Mouse (Mus musculus) embryonic facial prominence, embryonic 14.5 days (tissue): ENCODE results near the gene Tmem39a. TPM values are rescaled to one million over a fixed set of nuclear protein-coding genes. Genes with fewer than 3 reads are reported as not detected.

Experiments
- ATAC-seq: fragments of 200-750 bp; cut with Nextera tagmentation; 2 replicates; pipeline ENCODE4 v1.8.0; 2017; ENCODE audit warnings: low read depth, moderate number of reproducible peaks, moderate TSS enrichment
- DNase-seq: peaks from one replicate; pipeline ENCODE4 v3.0.0-alpha.2; 2015; ENCODE audit warnings: low spot score
- H3K27ac ChIP-seq: fragments of 300-500 bp; sonication (generic); replicated peaks from 2 replicates; pipeline ENCODE4 v1.5.1; 2014; ENCODE audit warnings: low read depth, mild to moderate bottlenecking, low read length, moderate library complexity
- H3K27me3 ChIP-seq: fragments of 300-500 bp; sonication (generic); replicated peaks from 2 replicates; pipeline ENCODE4 v1.6.1; 2014; ENCODE audit warnings: low read length; ENCODE audit not compliant: control insufficient read depth, insufficient read depth
- H3K36me3 ChIP-seq: fragments of 300-500 bp; sonication (generic); 2 replicates; pipeline ENCODE4 v1.6.1; 2014; ENCODE audit warnings: low read length, mixed read lengths; ENCODE audit not compliant: control insufficient read depth, insufficient read depth
- H3K4me1 ChIP-seq: fragments of 300-500 bp; sonication (generic); 2 replicates; pipeline ENCODE4 v1.6.1; 2014; ENCODE audit warnings: antibody characterized with exemption, low read length; ENCODE audit not compliant: control insufficient read depth, insufficient read depth
- H3K4me2 ChIP-seq: fragments of 300-500 bp; sonication (generic); 2 replicates; pipeline ENCODE4 v1.6.1; 2014; ENCODE audit warnings: low read depth, mild to moderate bottlenecking, low read length, moderate library complexity, mixed read lengths
- H3K4me3 ChIP-seq: fragments of 300-500 bp; sonication (generic); 2 replicates; pipeline ENCODE4 v1.5.1; 2014; ENCODE audit warnings: low read depth, mild to moderate bottlenecking, low read length
- H3K9ac ChIP-seq: fragments of 300-500 bp; sonication (generic); 2 replicates; pipeline ENCODE4 v1.6.1; 2014; ENCODE audit warnings: low read depth, mild to moderate bottlenecking, low read length, moderate library complexity, mixed read lengths
- H3K9me3 ChIP-seq: fragments of 300-500 bp; sonication (generic); 2 replicates; pipeline ENCODE4 v1.6.1; 2016; ENCODE audit warnings: low read length; ENCODE audit not compliant: control insufficient read depth
- WGBS: fragments of 180-500 bp; shearing (Covaris S2); extraction: QIAGEN DNeasy Blood & Tissue Kit; methylation state at CpG from one replicate; pipeline ENCODE4 v1.1.7; 2014; 5-methylcytosine and 5-hydroxymethylcytosine counted together
- polyA plus RNA-seq: library from polyadenylated mRNA; unstranded; fragments of >200 nt; fragmentation: Nextera tagmentation; extraction: Ambion mirVana; gene quantifications from 2 replicates; pipeline ENCODE4 v1.2.1, GENCODE M21; 2014

The Tmem39a gene
- polyA plus RNA-seq, 1 experiment from 2014 or later = 148 TPM

- Histone ChIP-seq H3K4me1 (no peaks in the 10 kb centered on the region), H3K9ac (no peak overlapping the region), H3K27me3 (no peaks in the 10 kb centered on the region), H3K36me3 (peaks cover 66% of the 10 kb centered on the region), H3K27ac (no peak overlapping the region), H3K4me2 (no peak overlapping the region), H3K9me3 (no peaks in the 10 kb centered on the region), H3K4me3 (no peak overlapping the region)
- no peak for DNase-seq
- no peak for ATAC-seq
- WGBS = 84% methylated on average over 11 of the region's 13 CpGs
These were observed 19.6 kb upstream of the Tmem39a start for GRCm38 (mm10) chr16:38538716-38539380.

GRCm38 (mm10) chr16:38548000-38548399, 10.5 kb upstream of the Tmem39a start:
- H3K27me3 ChIP-seq = no peaks in the 10 kb centered on the region; the same call in 1 of the 2 replicates
- peaks cover 8% of the 10 kb centered on the region for H3K4me1 ChIP-seq
- WGBS = 82% methylated on average over 1 of the region's 1 CpGs
- ATAC-seq (no peak), DNase-seq (no peak)
- peaks cover 40% of the 10 kb centered on the region for H3K36me3 ChIP-seq
- no peaks in the 10 kb centered on the region for H3K9me3 ChIP-seq
- H3K4me2 ChIP-seq = no peak overlapping the region
- H3K4me3 ChIP-seq = no peak overlapping the region
- H3K9ac ChIP-seq = no peak overlapping the region
- H3K27ac ChIP-seq = no peak overlapping the region

DNA sequence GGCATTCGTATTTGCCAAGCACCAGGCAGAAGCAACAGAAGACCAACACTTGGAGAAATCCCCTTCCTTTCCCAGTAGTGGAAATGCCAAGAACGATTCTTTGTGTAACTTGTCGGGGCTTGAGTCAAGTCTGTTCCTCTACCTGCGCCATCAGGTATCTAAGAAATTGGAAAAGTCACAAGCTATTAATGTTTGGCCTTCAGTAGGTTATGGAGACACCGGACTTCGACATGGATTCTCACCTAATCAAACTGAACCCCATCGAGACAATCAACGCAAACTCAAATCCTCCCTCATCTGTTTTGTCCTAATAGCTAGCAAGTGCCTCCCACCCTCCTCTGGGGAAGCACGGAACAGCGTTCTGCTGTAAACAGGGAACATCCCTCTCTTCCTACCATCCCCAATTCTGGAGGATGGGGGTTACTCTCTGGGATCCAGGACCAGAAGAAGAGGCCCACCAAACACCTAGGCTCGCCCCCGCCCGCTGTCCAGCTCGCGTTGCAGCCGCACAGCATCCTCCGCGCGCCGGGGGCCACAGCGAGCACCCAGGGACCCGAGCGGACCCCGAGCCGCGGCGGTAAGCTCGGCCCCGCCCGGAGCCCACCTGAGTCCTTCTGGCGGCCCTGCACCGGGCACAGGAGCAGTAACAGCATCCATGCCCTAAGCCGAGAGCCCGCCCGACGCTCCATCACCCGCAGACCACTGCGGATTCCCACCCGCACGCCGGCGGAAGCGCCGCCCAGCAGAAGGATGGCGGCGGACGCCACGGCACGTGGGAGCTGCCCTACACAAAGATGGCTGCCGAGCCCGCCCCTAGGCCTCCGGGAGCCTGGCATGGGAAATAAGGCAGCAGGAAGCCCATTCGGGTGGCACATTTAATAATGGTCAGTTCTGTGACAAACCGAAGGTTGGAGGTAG, 8.8 kb upstream of the Tmem39a start, which contains the start of gene Poglut1:
TSS of gene Poglut1 (minus strand) at position 780 of the 918 bp plus-strand sequence.
- peak; percentile 89 for DNase-seq
- peak within 1 kb of the TSS; percentile 74 for H3K4me2 ChIP-seq
- H3K9ac ChIP-seq = peak within 1 kb of the TSS; percentile 72
- H3K9me3 ChIP-seq = no peaks in the 10 kb centered on the region
- H3K27me3 ChIP-seq = no peaks in the 10 kb centered on the region; the same call in none of the 2 replicates
- peak within 1 kb of the TSS; percentile 60 for H3K4me3 ChIP-seq
- WGBS = 3% methylated on average over 38 of the region's 54 CpGs
- H3K27ac ChIP-seq = peak within 1 kb of the TSS; percentile 46; the same call in 1 of the 2 replicates
- H3K36me3 ChIP-seq = peaks cover 27% of the 10 kb centered on the region
- H3K4me1 ChIP-seq = peaks cover 8% of the 10 kb centered on the region
- peak; percentile 94 for ATAC-seq

DNA sequence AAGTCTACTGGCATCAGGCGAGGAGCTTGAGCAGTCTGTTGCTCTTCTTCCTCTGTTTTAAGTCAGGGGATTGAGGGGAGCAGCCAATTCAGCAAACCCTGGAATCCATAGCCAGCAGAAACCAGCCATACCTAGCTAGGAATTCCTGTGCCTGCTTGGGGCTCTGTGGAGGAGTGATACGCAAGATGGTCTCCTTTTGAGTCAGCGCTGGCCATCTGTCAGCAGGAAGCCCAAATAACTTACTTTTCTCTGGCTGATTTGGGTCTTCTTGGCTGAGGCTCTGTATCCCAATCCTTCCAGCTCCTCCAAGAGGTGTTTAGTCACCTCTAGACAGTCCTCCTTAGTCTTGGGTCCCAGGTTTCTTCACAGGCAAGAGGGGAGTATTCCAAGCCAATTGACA, 2.5 kb upstream of the Tmem39a start:
- 77% methylated on average over 3 of the region's 3 CpGs for WGBS
- Histone ChIP-seq H3K4me3 (no peak overlapping the region), H3K36me3 (no peaks in the 10 kb centered on the region), H3K9ac (no peak overlapping the region), H3K27ac (no peak overlapping the region), H3K4me1 (no peaks in the 10 kb centered on the region), H3K9me3 (no peaks in the 10 kb centered on the region), H3K4me2 (no peak overlapping the region), H3K27me3 (peaks cover 4% of the 10 kb centered on the region)
- no peak for ATAC-seq
- no peak for DNase-seq

DNA sequence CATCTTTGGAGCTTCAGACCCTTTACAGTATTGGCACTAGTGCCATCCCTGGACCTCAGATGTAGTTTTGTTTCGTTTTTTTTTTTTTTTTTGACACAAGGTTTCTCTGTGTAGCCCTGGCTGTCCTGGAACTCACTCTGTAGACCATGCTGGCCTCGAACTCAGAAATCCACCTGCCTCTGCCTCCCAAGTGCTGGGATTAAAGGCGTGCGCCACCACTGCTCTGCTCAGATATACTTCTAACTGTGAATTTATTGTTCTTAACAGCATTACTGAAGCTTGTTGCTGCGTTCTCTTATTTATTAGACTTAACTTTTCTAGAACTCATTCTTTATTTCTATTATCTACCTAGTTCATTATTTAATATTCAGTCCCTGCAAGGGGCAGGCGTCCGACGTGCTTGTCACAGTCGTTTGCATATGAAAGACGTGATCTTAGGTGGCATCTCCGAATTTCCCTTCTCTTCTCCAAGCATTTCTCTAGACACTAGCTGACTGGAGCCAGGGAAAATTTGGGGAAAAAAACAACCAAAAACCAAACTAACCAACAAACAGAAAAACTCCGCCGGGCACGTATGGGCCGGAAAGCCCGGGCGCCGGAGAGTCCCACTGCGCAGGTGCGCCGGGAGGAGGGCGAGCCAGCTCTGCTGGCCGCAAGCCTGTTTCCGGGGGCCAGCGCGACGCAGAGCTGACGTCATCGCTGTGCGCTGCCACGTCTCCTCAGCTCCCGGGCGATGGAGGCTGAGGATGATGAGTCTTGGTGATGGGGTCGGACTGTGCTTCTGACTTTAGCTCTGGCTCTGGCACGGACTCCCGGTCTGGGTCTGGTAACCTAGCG, 3.9 kb downstream of the Tmem39a start:
- Histone ChIP-seq H3K36me3 (peaks cover 20% of the 10 kb centered on the region), H3K27me3 (0 out of 2 replicates have a peak, but pooled peaks cover 4% of the 10 kb centered on the region), H3K4me3 (peak overlapping the region; percentile 95), H3K9me3 (no peaks in the 10 kb centered on the region), H3K27ac (peak overlapping the region; percentile 91), H3K4me1 (peaks cover 8% of the 10 kb centered on the region; the same call in 1 of the 2 replicates), H3K4me2 (peak overlapping the region; percentile 68), H3K9ac (peak overlapping the region; percentile 99)
- DNase-seq (peak; percentile 96), ATAC-seq (peak; percentile 98)
- 7% methylated on average over 33 of the region's 37 CpGs for WGBS

DNA sequence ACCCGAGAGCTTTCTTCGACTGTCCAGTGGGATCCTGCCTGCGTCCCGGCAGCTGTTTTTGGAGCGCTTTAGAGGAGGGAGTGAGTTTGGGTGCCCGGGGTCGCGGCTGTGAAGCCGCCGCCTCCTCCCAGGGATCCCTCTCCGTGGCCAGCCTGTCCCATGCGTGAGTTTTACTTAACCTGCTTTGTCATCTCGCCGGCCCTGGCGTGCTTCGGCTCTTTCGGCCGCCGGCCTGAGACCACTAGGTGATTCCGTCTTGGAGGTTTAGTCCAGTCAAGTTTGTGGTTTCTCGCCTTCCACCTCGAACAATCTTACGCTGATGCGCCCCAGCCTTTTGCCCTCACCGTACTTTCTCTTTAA, 4.5 kb downstream of the Tmem39a start:
- H3K9ac ChIP-seq = peak overlapping the region; percentile 99
- peak overlapping the region; percentile 68 for H3K4me2 ChIP-seq
- ATAC-seq = peak; percentile 53; the same call in 1 of the 2 replicates
- 0 out of 2 replicates have a peak, but pooled peaks cover 4% of the 10 kb centered on the region for H3K27me3 ChIP-seq
- H3K9me3 ChIP-seq = no peaks in the 10 kb centered on the region
- H3K4me3 ChIP-seq = peak overlapping the region; percentile 95
- peaks cover 8% of the 10 kb centered on the region; the same call in 1 of the 2 replicates for H3K4me1 ChIP-seq
- peaks cover 25% of the 10 kb centered on the region for H3K36me3 ChIP-seq
- WGBS = under 1% methylated on average over 21 of the region's 25 CpGs
- DNase-seq = peak; percentile 11
- peak overlapping the region; percentile 91 for H3K27ac ChIP-seq

DNA sequence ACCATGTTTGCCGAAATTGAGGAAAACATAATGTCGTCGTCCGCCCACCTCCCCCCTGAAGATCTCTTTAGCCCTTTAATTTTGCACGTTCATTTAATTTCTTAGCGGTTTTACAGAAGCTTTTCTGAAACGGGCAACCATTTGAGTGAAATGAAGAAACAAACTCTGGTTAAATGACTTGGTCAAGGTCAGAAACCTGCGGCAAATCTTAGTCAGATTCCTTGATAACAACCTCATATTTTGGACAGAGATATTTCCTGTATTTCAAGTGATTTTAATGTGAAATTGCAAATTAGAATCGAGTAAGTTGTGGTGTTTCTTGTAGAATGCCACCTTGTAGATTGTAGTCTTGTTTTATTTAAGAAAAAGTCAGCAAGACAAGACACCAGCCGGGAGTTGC, 5.0 kb downstream of the Tmem39a start:
- peak overlapping the region; percentile 99 for H3K9ac ChIP-seq
- no peak for ATAC-seq
- H3K4me1 ChIP-seq = peaks cover 8% of the 10 kb centered on the region; the same call in 1 of the 2 replicates
- H3K36me3 ChIP-seq = peaks cover 31% of the 10 kb centered on the region
- no peak for DNase-seq
- peak overlapping the region; percentile 91; the same call in 1 of the 2 replicates for H3K27ac ChIP-seq
- 29% methylated on average over 10 of the region's 10 CpGs for WGBS
- peak overlapping the region; percentile 95 for H3K4me3 ChIP-seq
- H3K27me3 ChIP-seq = 0 out of 2 replicates have a peak, but pooled peaks cover under 1% of the 10 kb centered on the region
- H3K4me2 ChIP-seq = peak overlapping the region; percentile 68
- no peaks in the 10 kb centered on the region for H3K9me3 ChIP-seq

DNA sequence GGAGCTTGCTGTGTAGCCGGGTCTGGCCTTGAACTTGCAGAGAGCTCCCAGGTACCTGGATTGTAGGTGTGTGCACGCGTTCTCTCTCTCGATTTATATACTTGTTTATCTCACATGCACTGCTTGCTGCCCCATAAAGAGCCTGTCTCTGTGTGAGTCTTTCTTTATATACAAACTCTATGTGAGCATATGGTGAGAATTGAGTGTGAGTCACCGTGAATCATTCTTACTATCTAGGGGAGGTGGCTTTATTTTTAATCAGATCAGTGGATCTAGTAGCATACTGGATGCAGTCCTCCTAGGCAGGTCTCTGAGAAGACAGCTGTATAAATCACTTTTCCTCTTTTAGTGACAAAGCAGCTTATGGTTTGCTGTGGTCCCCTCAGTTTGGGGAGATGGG, 9.7 kb downstream of the Tmem39a start:
- Histone ChIP-seq H3K27me3 (no peaks in the 10 kb centered on the region), H3K4me1 (peaks cover 8% of the 10 kb centered on the region; the same call in 1 of the 2 replicates), H3K27ac (no peak overlapping the region), H3K9ac (no peak overlapping the region), H3K36me3 (peaks cover 68% of the 10 kb centered on the region), H3K4me2 (no peak overlapping the region), H3K4me3 (no peak overlapping the region), H3K9me3 (no peaks in the 10 kb centered on the region)
- ATAC-seq = no peak
- 93% methylated on average over 5 of the region's 5 CpGs for WGBS
- DNase-seq = no peak
